Mouse (Mus musculus) lung, embryonic 16.5 days (tissue): ENCODE results near the gene Foxp2. TPM values are rescaled to one million over a fixed set of nuclear protein-coding genes. Genes with fewer than 3 reads are reported as not detected.

ENCODE experiments used
- ATAC-seq: fragments of 200-750 bp; cut with Nextera tagmentation; 2 replicates; pipeline ENCODE4 v1.8.0; 2017; ENCODE audit warnings: low read depth, mild to moderate bottlenecking, moderate library complexity
- H3K27ac ChIP-seq: fragments of 300-500 bp; sonication (generic); 2 replicates; pipeline ENCODE4 v1.5.1; 2014; ENCODE audit warnings: mild to moderate bottlenecking, control low read depth, low read length
- H3K27me3 ChIP-seq: fragments of 300-500 bp; sonication (generic); 2 replicates; pipeline ENCODE4 v1.6.1; 2014; ENCODE audit warnings: low read depth, low read length, mixed read lengths; ENCODE audit not compliant: control insufficient read depth, insufficient read depth
- H3K36me3 ChIP-seq: fragments of 300-500 bp; sonication (generic); 2 replicates; pipeline ENCODE4 v1.6.1; 2014; ENCODE audit warnings: low read length; ENCODE audit not compliant: control insufficient read depth, insufficient read depth
- H3K4me1 ChIP-seq: fragments of 300-500 bp; sonication (generic); replicated peaks from 2 replicates; pipeline ENCODE4 v1.6.1; 2014; ENCODE audit warnings: low read length, mixed read lengths; ENCODE audit not compliant: control insufficient read depth, insufficient read depth
- H3K4me2 ChIP-seq: fragments of 300-500 bp; sonication (generic); 2 replicates; pipeline ENCODE4 v1.6.1; 2014; ENCODE audit warnings: low read depth, low read length, control low read depth
- H3K4me3 ChIP-seq: fragments of 300-500 bp; sonication (generic); 2 replicates; pipeline ENCODE4 v1.5.1; 2014; ENCODE audit warnings: mild to moderate bottlenecking, low read length, control low read depth
- H3K9ac ChIP-seq: fragments of 300-500 bp; sonication (generic); 2 replicates; pipeline ENCODE4 v1.6.1; 2014; ENCODE audit warnings: low read length, control low read depth
- H3K9me3 ChIP-seq: fragments of 300-500 bp; sonication (generic); 2 replicates; pipeline ENCODE4 v1.6.1; 2016; ENCODE audit warnings: low read length; ENCODE audit not compliant: control insufficient read depth
- WGBS: fragments of 180-500 bp; shearing (Covaris S2); extraction: QIAGEN DNeasy Blood & Tissue Kit; methylation state at CpG from one replicate; pipeline ENCODE4 v1.1.7; 2014; 5-methylcytosine and 5-hydroxymethylcytosine counted together
- polyA plus RNA-seq: library from polyadenylated mRNA; unstranded; fragments of >200 nt; fragmentation: Nextera tagmentation; extraction: Ambion mirVana; gene quantifications from 2 replicates; pipeline ENCODE4 v1.2.1, GENCODE M21; 2015

The Foxp2 gene
- polyA plus RNA-seq, 1 experiment from 2014 or later = 94.7 TPM

DNA sequence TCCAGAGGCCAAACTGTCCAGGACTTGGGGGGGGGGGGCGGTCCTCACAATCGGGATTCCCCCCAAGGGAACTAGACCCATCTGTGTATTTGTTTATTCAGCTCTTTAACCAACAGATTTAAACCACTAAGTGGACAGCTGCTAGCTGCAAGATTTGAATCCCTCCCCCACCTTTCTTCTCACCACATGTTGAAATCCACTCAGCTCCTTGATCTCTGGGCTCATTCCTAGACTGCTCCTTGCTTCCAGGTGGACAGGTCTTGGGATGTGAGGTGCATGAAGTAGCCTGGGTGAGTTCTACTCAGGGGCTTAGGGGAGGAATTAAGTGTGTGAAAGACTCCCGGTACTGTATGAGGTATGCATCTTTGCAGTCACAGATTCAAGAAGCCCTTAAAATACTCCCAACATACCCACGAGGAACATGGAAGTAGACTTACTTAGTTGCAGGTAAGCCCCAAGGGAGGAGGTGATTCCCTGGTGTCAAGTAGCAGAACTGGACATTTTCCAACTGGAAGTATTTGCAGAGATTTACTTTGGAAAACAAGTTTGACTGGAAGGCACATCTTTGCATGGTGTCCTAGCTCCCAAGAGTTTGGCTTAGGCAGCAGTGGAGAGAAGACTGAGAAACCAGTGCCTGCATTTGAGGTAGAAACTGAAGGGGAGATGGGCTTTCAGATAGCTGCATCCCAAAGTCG lies 2.3 kb downstream of the Foxp2 start:
- no peaks in the 10 kb centered on the region for H3K36me3 ChIP-seq
- WGBS = 7% methylated on average over 5 of the region's 5 CpGs
- no peak for ATAC-seq
- peak overlapping the region; percentile 85 for H3K4me3 ChIP-seq
- H3K4me2 ChIP-seq = peak overlapping the region; percentile 86
- no peaks in the 10 kb centered on the region for H3K27me3 ChIP-seq
- H3K27ac ChIP-seq = peak overlapping the region; percentile 99
- H3K4me1 ChIP-seq = peaks cover 15% of the 10 kb centered on the region; the same call in 1 of the 2 replicates
- H3K9ac ChIP-seq = peak overlapping the region; percentile 57
- no peaks in the 10 kb centered on the region for H3K9me3 ChIP-seq

DNA sequence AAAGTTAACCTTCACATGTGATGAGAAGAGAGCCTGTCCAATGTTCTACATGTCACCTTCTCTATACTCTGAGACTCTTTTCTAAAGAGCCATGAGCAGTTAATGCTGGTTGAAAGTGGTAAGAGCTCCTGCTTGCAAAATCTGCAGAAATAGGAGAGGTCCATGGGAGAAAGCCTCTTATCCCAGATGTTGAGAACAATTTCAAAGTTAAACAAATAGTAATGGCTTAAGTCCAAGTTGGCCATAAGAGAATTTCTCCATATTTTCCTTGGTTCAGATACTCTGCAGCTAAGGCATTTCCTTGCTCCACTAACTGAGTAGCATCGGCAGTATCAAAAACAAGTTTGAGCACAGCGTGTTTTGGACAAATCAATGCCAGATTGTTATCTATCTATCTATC lies 13.9 kb downstream of the Foxp2 start:
- 67% methylated on average over 2 of the region's 2 CpGs for WGBS
- no peak overlapping the region for H3K4me3 ChIP-seq
- H3K27me3 ChIP-seq = no peaks in the 10 kb centered on the region

DNA sequence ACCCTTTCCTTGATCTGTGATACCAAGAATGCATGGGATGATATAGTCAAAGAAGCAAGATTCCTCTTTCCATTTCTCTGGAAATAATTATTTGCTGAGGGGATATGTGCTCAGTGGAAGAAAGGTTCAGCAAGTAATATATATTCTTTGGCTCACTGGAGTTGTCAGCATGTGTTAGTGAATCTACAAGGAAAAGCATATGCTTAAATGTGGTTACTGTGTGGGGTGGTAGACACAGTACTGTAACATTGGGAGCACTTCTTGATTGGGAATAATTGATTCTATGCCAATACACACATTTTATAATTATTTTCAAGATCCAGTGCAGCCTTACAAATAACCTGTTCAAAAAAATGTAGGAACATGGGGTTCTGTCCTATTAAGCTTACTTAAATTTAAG lies 21.6 kb downstream of the Foxp2 start:
- no peak for ATAC-seq
- Histone ChIP-seq H3K4me3 (no peak overlapping the region), H3K4me1 (no peaks in the 10 kb centered on the region)

More for the DNA sequence above, 13.9 kb downstream of the Foxp2 start:
- H3K27ac ChIP-seq = no peak overlapping the region; the same call in 1 of the 2 replicates
- no peaks in the 10 kb centered on the region for H3K36me3 ChIP-seq
- no peak for ATAC-seq
- H3K9me3 ChIP-seq = no peaks in the 10 kb centered on the region
- no peak overlapping the region for H3K4me2 ChIP-seq
- H3K9ac ChIP-seq = no peak overlapping the region
- H3K4me1 ChIP-seq = peaks cover 3% of the 10 kb centered on the region; the same call in 1 of the 2 replicates

DNA sequence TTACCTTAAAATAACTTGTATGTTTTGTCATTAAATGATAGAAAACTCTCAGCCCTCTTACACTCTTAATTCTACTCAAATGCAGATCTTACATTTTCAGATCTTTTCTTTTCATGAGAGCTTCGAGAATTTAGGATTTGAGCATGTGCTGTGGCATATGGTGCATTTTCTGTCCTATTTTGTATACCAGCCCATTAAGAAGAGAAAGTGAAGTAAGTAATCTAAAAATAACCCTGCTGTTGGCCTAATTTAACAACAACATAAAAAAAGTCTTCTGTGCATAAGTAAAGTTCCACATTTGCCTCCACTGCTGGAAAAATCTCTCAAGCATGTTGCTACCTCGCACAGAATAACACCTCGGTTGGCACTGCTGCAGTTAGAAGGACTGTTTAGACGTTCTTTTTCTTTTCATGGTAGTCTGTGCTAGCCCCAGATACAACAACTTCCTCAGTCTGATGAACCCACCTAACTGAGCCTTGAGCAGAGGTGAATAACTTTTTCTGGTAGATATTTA lies 23.9 kb downstream of the Foxp2 start:
- Histone ChIP-seq H3K4me2 (no peak overlapping the region), H3K36me3 (no peaks in the 10 kb centered on the region), H3K4me1 (no peaks in the 10 kb centered on the region), H3K27ac (no peak overlapping the region), H3K4me3 (no peak overlapping the region), H3K27me3 (no peaks in the 10 kb centered on the region), H3K9me3 (no peaks in the 10 kb centered on the region), H3K9ac (no peak overlapping the region)
- ATAC-seq = no peak
- 74% methylated on average over 4 of the region's 4 CpGs for WGBS

More for the DNA sequence above, 21.6 kb downstream of the Foxp2 start:
- H3K9me3 ChIP-seq = no peaks in the 10 kb centered on the region
- no peak overlapping the region for H3K4me2 ChIP-seq
- no peaks in the 10 kb centered on the region for H3K27me3 ChIP-seq
- no peak overlapping the region for H3K27ac ChIP-seq
- H3K36me3 ChIP-seq = no peaks in the 10 kb centered on the region
- H3K9ac ChIP-seq = no peak overlapping the region

DNA sequence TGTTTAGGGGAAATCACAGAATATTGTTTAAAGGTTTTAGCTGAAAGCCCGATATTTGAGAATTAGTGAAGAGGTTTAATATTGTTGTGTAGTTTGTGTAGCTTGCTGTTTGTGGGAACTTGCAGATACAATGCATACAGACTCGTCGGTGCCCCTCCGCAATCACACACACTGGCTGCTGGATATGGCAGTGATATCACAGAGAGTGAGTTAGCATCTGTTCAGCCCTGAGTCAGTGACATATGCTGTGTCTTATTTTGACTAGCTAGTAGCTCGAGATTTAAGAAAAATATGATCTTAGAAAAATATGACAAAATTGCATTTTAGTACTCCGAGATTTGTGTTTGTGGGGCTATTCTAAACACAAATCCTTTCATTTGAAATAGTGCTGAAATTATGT lies 49.9 kb downstream of the Foxp2 start:
- no peaks in the 10 kb centered on the region for H3K27me3 ChIP-seq
- 0 out of 2 replicates have a peak, but pooled peaks cover 2% of the 10 kb centered on the region for H3K36me3 ChIP-seq
- H3K9ac ChIP-seq = no peak overlapping the region
- no peak overlapping the region for H3K4me2 ChIP-seq
- no peak overlapping the region for H3K4me3 ChIP-seq
- no peak for ATAC-seq
- H3K4me1 ChIP-seq = no peaks in the 10 kb centered on the region
- no peak overlapping the region for H3K27ac ChIP-seq
- H3K9me3 ChIP-seq = no peaks in the 10 kb centered on the region
- 78% methylated on average over 6 of the region's 6 CpGs for WGBS

DNA sequence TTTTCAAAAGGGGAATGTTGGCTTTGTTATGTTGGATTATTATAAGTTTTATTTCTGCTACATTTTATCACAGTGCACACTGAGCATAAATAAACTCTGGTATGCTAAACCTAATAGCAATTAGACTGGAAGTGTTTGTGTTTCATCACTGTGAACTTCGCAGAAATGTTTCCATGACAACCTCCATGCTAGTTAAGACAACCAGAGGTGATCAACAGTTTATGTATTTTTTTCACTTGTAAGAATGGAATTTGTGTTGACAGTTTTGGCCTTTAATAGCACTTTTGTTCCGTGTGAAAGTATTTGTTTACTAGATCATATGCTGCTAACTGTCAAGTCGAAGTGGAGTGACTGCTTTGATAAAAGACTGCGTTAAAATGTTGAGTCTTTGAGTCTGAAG lies 51.6 kb downstream of the Foxp2 start:
- WGBS = 45% methylated on average over 4 of the region's 4 CpGs
- Histone ChIP-seq H3K27ac (no peak overlapping the region), H3K27me3 (no peaks in the 10 kb centered on the region), H3K36me3 (0 out of 2 replicates have a peak, but pooled peaks cover 2% of the 10 kb centered on the region), H3K4me3 (no peak overlapping the region), H3K4me2 (no peak overlapping the region), H3K9me3 (no peaks in the 10 kb centered on the region), H3K4me1 (no peaks in the 10 kb centered on the region), H3K9ac (no peak overlapping the region)
- ATAC-seq = no peak

DNA sequence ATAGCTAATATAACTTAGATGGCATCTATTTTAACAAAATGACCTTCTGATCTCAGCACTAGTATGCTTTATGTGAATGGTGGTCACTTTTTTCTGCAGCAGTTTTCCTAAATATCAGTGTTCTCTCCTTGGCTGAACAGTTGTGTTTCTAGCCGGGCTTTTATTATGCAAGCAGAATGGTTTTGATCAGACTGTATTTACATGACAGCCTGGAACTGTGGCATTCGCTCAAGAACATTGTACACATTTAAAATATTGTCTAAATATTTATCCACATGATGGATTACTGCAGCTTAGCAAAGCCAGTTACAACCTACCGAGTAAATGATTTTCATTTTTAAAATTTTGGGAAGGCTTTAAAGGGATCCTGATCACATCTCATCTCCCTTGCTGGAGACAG lies 75.9 kb downstream of the Foxp2 start:
- H3K9ac ChIP-seq = no peak overlapping the region
- H3K9me3 ChIP-seq = no peaks in the 10 kb centered on the region
- H3K4me1 ChIP-seq = no peaks in the 10 kb centered on the region; the same call in 1 of the 2 replicates
- no peaks in the 10 kb centered on the region for H3K36me3 ChIP-seq
- H3K27ac ChIP-seq = no peak overlapping the region
- H3K4me3 ChIP-seq = no peak overlapping the region
- H3K4me2 ChIP-seq = no peak overlapping the region
- 17% methylated on average over 3 of the region's 3 CpGs for WGBS
- ATAC-seq = peak; percentile 76
- H3K27me3 ChIP-seq = no peaks in the 10 kb centered on the region

DNA sequence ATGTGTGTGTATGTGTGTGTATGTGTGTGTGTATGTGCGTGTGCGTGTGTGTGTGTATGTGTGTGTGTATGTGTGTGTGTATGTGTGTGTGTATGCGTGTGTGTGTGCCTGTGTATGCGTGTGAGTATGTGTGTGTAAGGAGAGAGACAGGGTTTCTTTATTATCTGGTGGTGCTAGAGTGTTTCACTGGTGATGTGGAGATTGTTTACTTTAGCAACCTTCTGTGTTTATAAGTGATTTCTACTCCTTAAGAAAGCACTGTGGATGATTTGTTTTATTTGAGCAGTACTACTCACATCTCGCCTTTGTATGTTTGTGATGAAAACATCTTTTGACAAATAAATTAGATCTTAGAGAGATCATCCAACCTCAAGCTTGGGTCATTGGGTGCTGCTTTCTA lies 77.1 kb downstream of the Foxp2 start:
- H3K9ac ChIP-seq = no peak overlapping the region
- peak; percentile 54; the same call in 1 of the 2 replicates for ATAC-seq
- 67% methylated on average over 5 of the region's 5 CpGs for WGBS

DNA sequence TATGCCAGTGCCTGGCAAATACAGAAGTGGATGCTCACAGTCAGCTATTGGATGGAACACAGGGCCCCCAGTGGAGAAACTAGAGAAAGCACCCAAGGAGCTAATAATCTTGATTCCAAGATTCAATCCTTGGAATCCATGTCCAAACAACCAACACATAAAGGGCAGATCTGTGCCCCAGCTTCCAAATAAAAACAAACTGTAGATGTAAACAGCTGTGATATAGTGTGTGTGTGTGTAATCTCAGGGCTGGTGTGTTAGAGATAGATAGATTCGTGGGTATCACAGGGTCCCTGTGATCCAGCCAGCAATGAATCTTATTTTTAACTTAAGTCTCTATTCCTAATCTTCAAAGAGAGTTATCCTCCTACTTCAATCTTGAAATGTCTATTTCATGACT lies 107.0 kb downstream of the Foxp2 start:
- Histone ChIP-seq H3K9ac (no peak overlapping the region), H3K4me2 (no peak overlapping the region), H3K4me1 (no peaks in the 10 kb centered on the region), H3K27ac (no peak overlapping the region), H3K9me3 (no peaks in the 10 kb centered on the region), H3K36me3 (no peaks in the 10 kb centered on the region), H3K27me3 (no peaks in the 10 kb centered on the region), H3K4me3 (no peak overlapping the region)
- 48% methylated on average over 1 of the region's 1 CpGs for WGBS
- ATAC-seq = peak; percentile 75

More for the DNA sequence above, 77.1 kb downstream of the Foxp2 start:
- H3K36me3 ChIP-seq = no peaks in the 10 kb centered on the region
- no peak overlapping the region for H3K4me3 ChIP-seq
- H3K4me1 ChIP-seq = no peaks in the 10 kb centered on the region; the same call in 1 of the 2 replicates
- H3K4me2 ChIP-seq = no peak overlapping the region
- no peaks in the 10 kb centered on the region for H3K9me3 ChIP-seq
- 0 out of 2 replicates have a peak overlapping the region, but pooled peaks have one; percentile 10 for H3K27ac ChIP-seq
- no peaks in the 10 kb centered on the region for H3K27me3 ChIP-seq
